8 mouse cellular contexts compared by ENCODE assay signal in the genomic region with DNA sequence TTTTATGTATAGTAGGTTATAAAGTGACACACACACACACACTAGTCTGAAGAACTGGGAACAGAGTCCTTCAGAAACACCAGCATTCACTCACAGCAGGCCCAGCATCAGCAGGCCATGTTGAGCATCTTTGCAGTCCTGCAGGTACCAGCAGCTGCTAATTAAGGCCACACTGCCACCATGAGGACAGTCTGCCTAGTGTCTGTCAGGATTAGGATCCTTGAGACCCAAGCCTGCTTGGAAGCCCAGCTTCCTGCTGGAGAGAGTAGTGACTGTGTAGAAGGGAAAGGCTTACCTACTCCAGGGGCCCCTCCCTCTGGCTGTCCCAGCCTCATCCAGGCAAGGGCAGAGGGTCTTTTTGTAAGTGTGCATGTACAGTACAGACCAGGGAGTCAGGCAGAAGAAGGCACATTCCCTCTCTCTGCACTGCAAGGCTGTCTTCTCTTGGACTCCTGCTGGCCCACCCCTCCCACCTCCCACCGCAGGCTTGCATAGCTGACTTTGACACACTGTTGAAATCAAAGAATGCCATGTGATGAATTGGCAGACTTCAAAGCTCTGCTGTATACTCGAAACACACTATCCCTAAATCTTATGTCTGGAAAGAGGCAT. TPM values are rescaled to one million over a fixed set of nuclear protein-coding genes. Genes with fewer than 3 reads are reported as not detected.
DNase-seq lines count a peak whose midpoint lies in the region; ATAC-seq lines count a peak whose summit lies in the region.

No protein-coding gene starts in this region.

- no peak overlapping the region for H3K9ac ChIP-seq in hindbrain, embryonic 13.5 days

- WGBS in hindbrain, embryonic 13.5 days = 29% methylated on average over 2 of the region's 2 CpGs

- no peak overlapping the region for H3K27ac ChIP-seq in hindbrain, embryonic 13.5 days

- no peaks in the 10 kb centered on the region for H3K36me3 ChIP-seq in hindbrain, embryonic 13.5 days

- H3K9me3 ChIP-seq in hindbrain, embryonic 13.5 days = no peaks in the 10 kb centered on the region

- H3K4me2 ChIP-seq in hindbrain, embryonic 13.5 days = no peak overlapping the region

- no peak overlapping the region for H3K4me3 ChIP-seq in hindbrain, embryonic 13.5 days

- peak; percentile 88 for ATAC-seq in hindbrain, embryonic 13.5 days (ENCODE audit: low FRiP score)
- ATAC-seq in monocyte, adult 5-6 weeks (replicated peaks; ENCODE audit: insufficient number of reproducible peaks, low FRiP score, low TSS enrichment, poor library complexity, severe bottlenecking) = no peak

- peak; percentile 36 for DNase-seq in T-cell, adult 2 months (ENCODE audit: low spot score)
- DNase-seq in cerebellum, postnatal 25 days = peak; percentile 46 to 69
- DNase-seq in frontal cortex, postnatal 36 days (ENCODE audit: low spot score in 2 of 2) = peak; percentile 57 to 84
- DNase-seq in layer of hippocampus, postnatal 14 days (ENCODE audit: low spot score in 2 of 2) = peak; percentile 70 to 87
- peak; percentile 84 for DNase-seq in lung, postnatal 14 days
- DNase-seq in right cerebral cortex, postnatal 10 days (ENCODE audit: low spot score in 2 of 2) = peak; percentile 86 to 87

- H3K4me1 ChIP-seq in hindbrain, embryonic 13.5 days (replicated peaks) = no peaks in the 10 kb centered on the region

- H3K27me3 ChIP-seq in hindbrain, embryonic 13.5 days = no peaks in the 10 kb centered on the region

RNA-seq across cellular contexts. Expression of a gene that starts 27.6 kb away (rescaled TPM):
- polyA plus RNA-seq in hindbrain, embryonic 13.5 days (2015; fragmentation: Nextera tagmentation; extraction: Ambion mirVana) = 21.4 and 27.2 TPM in 2 replicates
- total RNA-seq in layer of hippocampus, postnatal 14 days (2021) = 10 to 100 TPM; 49.0 to 55.1 TPM
- 7.6 to 15.0 TPM (median 11.3 TPM) in 3 replicates for total RNA-seq in monocyte, adult 5-6 weeks (2017)

RNA-seq across cellular contexts. Expression of a gene that starts 54.2 kb away (rescaled TPM):
- 1.3 and 3.4 TPM in 2 replicates for polyA plus RNA-seq in hindbrain, embryonic 13.5 days (2015; fragmentation: Nextera tagmentation; extraction: Ambion mirVana)
- total RNA-seq in layer of hippocampus, postnatal 14 days (2021) = 1 to 10 TPM in 1 of 2 experiments, under 1 TPM in 1; 0.62 to 1.1 TPM
- total RNA-seq in monocyte, adult 5-6 weeks (2017) = not detected in 3 replicates

Comparison
In these comparisons a context has a peak if more than half of its experiments do, and no peak if none do; other contexts are left out.
1. DNase-seq: peak in every context shown above with its lines; median percentile 86 in right cerebral cortex, postnatal 10 days; 84 in lung, postnatal 14 days; 78 in layer of hippocampus, postnatal 14 days; 70 in frontal cortex, postnatal 36 days; 58 in cerebellum, postnatal 25 days; 36 in T-cell, adult 2 months.